Mouse (Mus musculus) left cerebral cortex, postnatal 10 days (tissue): Measurements from ENCODE around the gene Il18bp. TPM values are rescaled to one million over a fixed set of nuclear protein-coding genes. Genes with fewer than 3 reads are reported as not detected.

Source experiments
- DNase-seq, 2 experiments: peaks; one replicate each; pipeline ENCODE4 v3.0.0; 2021 to 2022; ENCODE audit warnings: low spot score in 2 of 2, mixed read lengths in 1 of 2; ENCODE audit errors: extremely low spot score in 1 of 2
- intact Hi-C: fragments of 180-260 bp; cut with DNase I; formaldehyde crosslinking; loops from one replicate; pipeline ENCODE4 v1.15.1; 2025
- total RNA-seq, 2 experiments: library from RNA; stranded (reverse); gene quantifications; 2 replicates each; pipeline ENCODE4 v1.2.3; 2021

Gene Il18bp
- total RNA-seq, 2 experiments from 2014 or later = 8.6 to 10.1 TPM

- intact Hi-C loops = no loop called here
- peak in 1 of 2 experiments; percentile 26 for DNase-seq
These were observed 51.2 kb downstream of the Il18bp start for GRCm38 (mm10) chr7:101967256-101967655.

DNA sequence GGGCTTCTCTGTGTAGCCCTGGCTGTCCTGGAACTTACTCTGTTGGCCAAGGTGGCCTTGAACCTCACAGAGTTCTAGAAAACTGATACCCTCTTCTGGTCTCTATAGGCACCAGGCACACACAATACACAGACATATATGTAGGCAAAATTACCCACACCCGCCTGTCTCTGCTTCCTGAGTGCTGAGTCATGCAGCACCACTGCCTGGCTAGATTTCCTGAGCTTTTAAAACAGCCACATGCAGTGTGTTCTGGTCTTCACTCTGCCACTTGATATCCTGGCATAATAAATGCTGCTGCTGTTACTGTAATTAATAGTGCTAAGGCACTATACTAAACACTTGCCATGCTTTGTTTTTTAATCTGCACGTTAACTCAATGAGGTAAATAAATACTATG, 52.9 kb downstream of the Il18bp start:
- DNase-seq = no peak
- intact Hi-C loops = no loop called here

Other genes starting within 250 kb of the Il18bp start
- not detected for gene Phox2a, start 200.4 kb downstream of the Il18bp start, total RNA-seq
- gene Inppl1, start 180.5 kb downstream of the Il18bp start, total RNA-seq = 10 to 100 TPM; 19.2 to 22.3 TPM
- under 1 TPM in 1 of 2 experiments, not detected in 1; 0.59 TPM for gene Folr2, start 161.5 kb downstream of the Il18bp start, total RNA-seq
- 10 to 100 TPM; 31.4 to 36.2 TPM for gene Anapc15, start 155.0 kb downstream of the Il18bp start, total RNA-seq
- gene Folr1, start 147.9 kb downstream of the Il18bp start, total RNA-seq = under 1 TPM in 1 of 2 experiments, not detected in 1; 0.90 TPM
- 10 to 100 TPM; 95.6 to 98.2 TPM for gene Lamtor1, start 112.8 kb downstream of the Il18bp start, total RNA-seq
- not detected for gene Tomt, start 112.3 kb downstream of the Il18bp start, total RNA-seq
- 1 to 10 TPM; 2.8 to 4.0 TPM for gene Lrrc51, start 84.8 kb downstream of the Il18bp start, total RNA-seq
- 10 to 100 TPM; 60.5 to 60.9 TPM for gene Numa1, start 84.6 kb downstream of the Il18bp start, total RNA-seq
- 10 to 100 TPM; 39.1 to 44.4 TPM for gene Rnf121, start 46.8 kb upstream of the Il18bp start, total RNA-seq
- 10 to 100 TPM; 24.6 to 25.0 TPM for gene Xndc1, start 46.8 kb upstream of the Il18bp start, total RNA-seq
- 1 to 10 TPM; 1.1 to 1.8 TPM for gene Xntrpc, start 47.0 kb upstream of the Il18bp start, total RNA-seq
- gene Trpc2, start 64.4 kb upstream of the Il18bp start, total RNA-seq = under 1 TPM in 1 of 2 experiments, not detected in 1; 0.73 TPM
- not detected for gene Art1, start 83.1 kb upstream of the Il18bp start, total RNA-seq
- not detected for gene Art5, start 90.8 kb upstream of the Il18bp start, total RNA-seq
- under 1 TPM; 0.18 to 0.43 TPM for gene Chrna10, start 98.1 kb upstream of the Il18bp start, total RNA-seq
- 10 to 100 TPM; 33.4 to 33.8 TPM for gene Nup98, start 191.5 kb upstream of the Il18bp start, total RNA-seq
- gene Pgap2, start 191.5 kb upstream of the Il18bp start, total RNA-seq = 10 to 100 TPM; 31.5 to 32.6 TPM
- gene Rhog, start 237.4 kb upstream of the Il18bp start, total RNA-seq = 10 to 100 TPM; 13.8 to 14.5 TPM
- gene Stim1, start 249.1 kb upstream of the Il18bp start, total RNA-seq = 10 to 100 TPM; 71.5 to 73.3 TPM